Mouse (Mus musculus) lung, embryonic 14.5 days (tissue): ENCODE data around the gene Gpr18. TPM values are rescaled to one million over a fixed set of nuclear protein-coding genes. Genes with fewer than 3 reads are reported as not detected.

Experiments used
- ATAC-seq: fragments of 200-750 bp; cut with Nextera tagmentation; 2 replicates; pipeline ENCODE4 v1.8.0; 2017; ENCODE audit warnings: mild to moderate bottlenecking, moderate TSS enrichment, moderate library complexity; ENCODE audit not compliant: insufficient read depth
- DNase-seq: peaks from one replicate; pipeline ENCODE4 v3.0.0-alpha.2; 2015
- H3K27ac ChIP-seq: fragments of 300-500 bp; sonication (generic); 2 replicates; pipeline ENCODE4 v1.5.1; 2014; ENCODE audit warnings: low read depth, mild to moderate bottlenecking, moderate library complexity
- H3K27me3 ChIP-seq: fragments of 300-500 bp; sonication (generic); 2 replicates; pipeline ENCODE4 v1.6.1; 2014; ENCODE audit warnings: low read length, control low read depth; ENCODE audit not compliant: insufficient read depth
- H3K36me3 ChIP-seq: fragments of 300-500 bp; sonication (generic); 2 replicates; pipeline ENCODE4 v1.6.1; 2014; ENCODE audit warnings: control low read depth; ENCODE audit not compliant: insufficient read depth
- H3K4me1 ChIP-seq: fragments of 300-500 bp; sonication (generic); 2 replicates; pipeline ENCODE4 v1.6.1; 2014; ENCODE audit warnings: antibody characterized with exemption, control low read depth; ENCODE audit not compliant: insufficient read depth
- H3K4me2 ChIP-seq: fragments of 300-500 bp; sonication (generic); 2 replicates; pipeline ENCODE4 v1.6.1; 2014; ENCODE audit warnings: mild to moderate bottlenecking
- H3K4me3 ChIP-seq: fragments of 300-500 bp; sonication (generic); 2 replicates; pipeline ENCODE4 v1.5.1; 2014; ENCODE audit warnings: low read depth, low read length
- H3K9ac ChIP-seq: fragments of 300-500 bp; sonication (generic); 2 replicates; pipeline ENCODE4 v1.6.1; 2014
- H3K9me3 ChIP-seq: fragments of 300-500 bp; sonication (generic); 2 replicates; pipeline ENCODE4 v1.6.1; 2016; ENCODE audit warnings: low read depth, low read length, control low read depth
- CTCF ChIP-seq: IDR thresholded peaks from 2 replicates; pipeline ENCODE4 v1.5.1; 2016; ENCODE audit warnings: antibody characterized with exemption, low read depth
- WGBS: fragments of 180-500 bp; shearing (Covaris S2); extraction: QIAGEN DNeasy Blood & Tissue Kit; methylation state at CpG from one replicate; pipeline ENCODE4 v1.1.7; 2014; 5-methylcytosine and 5-hydroxymethylcytosine counted together
- polyA plus RNA-seq: library from polyadenylated mRNA; unstranded; fragments of >200 nt; fragmentation: Nextera tagmentation; extraction: Ambion mirVana; gene quantifications from 2 replicates; pipeline ENCODE4 v1.2.1, GENCODE M21; 2014

Gene Gpr18
- polyA plus RNA-seq, 1 experiment from 2014 or later, result 0.47 TPM

- DNase-seq, result no peak
- Histone ChIP-seq H3K4me2 (no peak overlapping the region), H3K4me3 (no peak overlapping the region), H3K36me3 (no peaks in the 10 kb centered on the region), H3K27ac (no peak overlapping the region), H3K27me3 (no peaks in the 10 kb centered on the region), H3K9me3 (no peaks in the 10 kb centered on the region), H3K4me1 (peaks cover 4% of the 10 kb centered on the region; the same call in 1 of the 2 replicates), H3K9ac (no peak overlapping the region)
- 32% methylated on average over 6 of the region's 6 CpGs for WGBS
- no peak for ATAC-seq
- TF ChIP-seq CTCF, result no peak
These were observed 45.4 kb upstream of the Gpr18 start for GRCm38 (mm10) chr14:121960997-121961396.

GRCm38 (mm10) chr14:121960531-121960930 is 45.0 kb upstream of the Gpr18 start:
- Histone ChIP-seq H3K27me3 (no peaks in the 10 kb centered on the region), H3K9ac (no peak overlapping the region), H3K4me2 (no peak overlapping the region), H3K4me3 (no peak overlapping the region), H3K9me3 (no peaks in the 10 kb centered on the region), H3K27ac (no peak overlapping the region), H3K36me3 (no peaks in the 10 kb centered on the region), H3K4me1 (peaks cover 4% of the 10 kb centered on the region; the same call in 1 of the 2 replicates)
- 78% methylated on average over 2 of the region's 2 CpGs for WGBS
- DNase-seq, result no peak
- TF ChIP-seq CTCF, result no peak
- ATAC-seq, result no peak

DNA sequence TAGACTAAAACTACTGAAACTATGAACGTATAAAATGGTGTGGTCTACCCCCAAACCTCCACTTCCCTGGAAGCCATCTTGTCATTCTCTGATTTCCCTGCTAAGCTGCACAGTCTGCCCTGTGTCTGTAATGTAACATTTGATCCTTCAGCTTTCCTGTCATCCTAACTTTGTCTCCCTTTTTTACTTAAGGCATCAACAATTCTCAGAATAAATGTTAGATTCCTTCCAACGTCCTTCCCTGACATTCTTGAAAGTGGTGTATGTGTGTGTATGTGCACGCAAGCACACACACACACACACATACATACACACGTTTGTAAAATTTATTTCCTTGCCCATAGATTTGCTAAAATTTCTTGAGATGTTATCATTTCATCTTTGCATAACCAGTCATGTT is 44.5 kb upstream of the Gpr18 start:
- WGBS, result 76% methylated on average over 4 of the region's 4 CpGs
- no peak for DNase-seq
- Histone ChIP-seq H3K36me3 (no peaks in the 10 kb centered on the region), H3K27me3 (no peaks in the 10 kb centered on the region), H3K27ac (no peak overlapping the region), H3K9ac (no peak overlapping the region), H3K4me3 (no peak overlapping the region), H3K9me3 (no peaks in the 10 kb centered on the region), H3K4me2 (no peak overlapping the region), H3K4me1 (peaks cover 4% of the 10 kb centered on the region; the same call in 1 of the 2 replicates)
- TF ChIP-seq CTCF, result no peak
- ATAC-seq, result no peak

- H3K4me3 ChIP-seq, result no peak overlapping the region
- ATAC-seq (no peak), DNase-seq (no peak)
- H3K9ac ChIP-seq, result no peak overlapping the region
- TF ChIP-seq CTCF, result no peak
- 0 out of 2 replicates have a peak, but pooled peaks cover 2% of the 10 kb centered on the region for H3K36me3 ChIP-seq
- H3K27ac ChIP-seq, result no peak overlapping the region
- 90% methylated on average over 3 of the region's 3 CpGs for WGBS
- H3K27me3 ChIP-seq, result no peaks in the 10 kb centered on the region
- no peaks in the 10 kb centered on the region for H3K9me3 ChIP-seq
- no peak overlapping the region for H3K4me2 ChIP-seq
- peaks cover 4% of the 10 kb centered on the region; the same call in 1 of the 2 replicates for H3K4me1 ChIP-seq
These were observed 44.0 kb upstream of the Gpr18 start for GRCm38 (mm10) chr14:121959538-121959980.

GRCm38 (mm10) chr14:121958751-121959537 is 43.4 kb upstream of the Gpr18 start:
- Histone ChIP-seq H3K27me3 (no peaks in the 10 kb centered on the region), H3K4me3 (no peak overlapping the region), H3K36me3 (peaks cover 8% of the 10 kb centered on the region; the same call in 1 of the 2 replicates), H3K27ac (no peak overlapping the region), H3K4me1 (peaks cover 4% of the 10 kb centered on the region; the same call in 1 of the 2 replicates), H3K9me3 (no peaks in the 10 kb centered on the region), H3K9ac (no peak overlapping the region), H3K4me2 (no peak overlapping the region)
- ATAC-seq (no peak), DNase-seq (no peak)
- 67% methylated on average over 10 of the region's 10 CpGs for WGBS
- no peak for TF ChIP-seq CTCF

GRCm38 (mm10) chr14:121958041-121958750 is 42.6 kb upstream of the Gpr18 start:
- H3K4me3 ChIP-seq, result no peak overlapping the region
- peaks cover under 1% of the 10 kb centered on the region; the same call in 1 of the 2 replicates for H3K4me1 ChIP-seq
- no peaks in the 10 kb centered on the region for H3K9me3 ChIP-seq
- H3K27me3 ChIP-seq, result no peaks in the 10 kb centered on the region
- DNase-seq, result no peak
- no peak overlapping the region for H3K27ac ChIP-seq
- H3K9ac ChIP-seq, result no peak overlapping the region
- H3K4me2 ChIP-seq, result no peak overlapping the region
- H3K36me3 ChIP-seq, result peaks cover 10% of the 10 kb centered on the region; the same call in 1 of the 2 replicates
- no peak for ATAC-seq
- TF ChIP-seq CTCF, result no peak
- 76% methylated on average over 3 of the region's 3 CpGs for WGBS
